Mouse (Mus musculus): ENCODE results near the gene Spta1. TPM values are rescaled to one million over a fixed set of nuclear protein-coding genes. Genes with fewer than 3 reads are reported as not detected.

Spta1 gene
- polyA plus RNA-seq (2016; fragmentation: Nextera tagmentation; extraction: Ambion mirVana): 0.93 and 1.3 TPM in 2 replicates

DNA sequence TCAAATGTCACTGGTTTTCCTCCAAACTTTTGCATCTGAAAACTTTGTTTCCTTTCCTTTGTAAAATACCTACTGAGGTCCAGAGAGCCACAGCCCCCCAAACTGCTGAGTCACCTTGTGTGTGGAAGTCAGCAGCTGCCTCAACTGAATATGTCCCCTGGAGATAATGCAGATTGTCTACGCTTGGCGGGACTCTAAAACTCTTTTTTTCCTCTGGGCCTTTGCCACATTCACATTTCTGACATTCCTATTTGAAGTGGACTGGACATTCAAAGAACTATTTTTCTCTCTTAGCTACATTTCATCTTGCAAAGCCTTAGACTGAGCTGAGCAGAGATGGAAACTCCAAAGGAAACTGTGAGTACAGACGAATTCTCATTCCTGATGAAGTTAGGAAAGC, at the start of gene Spta1:
Gene Spta1 (plus strand): TSS at position 172 of the 400 bp plus-strand sequence.
- no peak within 1 kb of the TSS for H3K4me3 ChIP-seq
- H3K9me3 ChIP-seq: no peaks in the 10 kb centered on the region
- no peaks in the 10 kb centered on the region for H3K36me3 ChIP-seq
- H3K27me3 ChIP-seq: no peaks in the 10 kb centered on the region
- no peak within 1 kb of the TSS for H3K27ac ChIP-seq
- H3K4me1 ChIP-seq: no peaks in the 10 kb centered on the region
- ATAC-seq (ENCODE audit: insufficient number of reproducible peaks, insufficient read depth, low FRiP score, low TSS enrichment): no peak
- H3K9ac ChIP-seq: no peak within 1 kb of the TSS
- H3K4me2 ChIP-seq (replicated peaks): no peak within 1 kb of the TSS
- WGBS: 33% methylated on average over 3 of the region's 3 CpGs

DNA sequence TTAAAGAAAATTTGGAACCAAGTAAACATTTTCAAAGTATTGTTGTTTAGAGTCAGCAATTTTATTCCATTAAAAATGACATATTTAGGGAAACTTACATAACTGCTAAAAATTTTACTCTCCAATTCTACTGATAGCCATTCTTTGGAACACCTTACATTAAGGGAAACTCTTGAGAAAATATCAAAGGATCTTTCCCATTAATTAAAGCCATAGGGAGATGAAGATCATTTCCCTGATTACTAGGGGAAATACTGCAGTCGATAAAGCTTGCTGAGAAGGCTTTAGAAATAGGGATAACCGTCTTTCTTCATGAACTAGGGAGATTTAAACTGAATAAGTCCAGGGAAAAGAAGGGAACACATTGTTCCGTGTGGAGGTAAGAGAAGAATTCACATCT, 41.4 kb upstream of the Spta1 start, which contains the start of gene Olfr424:
Gene Olfr424 (plus strand): TSS at position 301 of the 400 bp plus-strand sequence.
- H3K4me2 ChIP-seq (replicated peaks): no peak within 1 kb of the TSS
- ATAC-seq (ENCODE audit: insufficient number of reproducible peaks, insufficient read depth, low FRiP score, low TSS enrichment): no peak
- no peaks in the 10 kb centered on the region for H3K36me3 ChIP-seq
- H3K27me3 ChIP-seq: no peaks in the 10 kb centered on the region
- no peak within 1 kb of the TSS for H3K4me3 ChIP-seq
- H3K9me3 ChIP-seq: no peaks in the 10 kb centered on the region
- no peak within 1 kb of the TSS for H3K9ac ChIP-seq
- 75% methylated on average over 3 of the region's 3 CpGs for WGBS
- no peak within 1 kb of the TSS for H3K27ac ChIP-seq
- H3K4me1 ChIP-seq: no peaks in the 10 kb centered on the region

DNA sequence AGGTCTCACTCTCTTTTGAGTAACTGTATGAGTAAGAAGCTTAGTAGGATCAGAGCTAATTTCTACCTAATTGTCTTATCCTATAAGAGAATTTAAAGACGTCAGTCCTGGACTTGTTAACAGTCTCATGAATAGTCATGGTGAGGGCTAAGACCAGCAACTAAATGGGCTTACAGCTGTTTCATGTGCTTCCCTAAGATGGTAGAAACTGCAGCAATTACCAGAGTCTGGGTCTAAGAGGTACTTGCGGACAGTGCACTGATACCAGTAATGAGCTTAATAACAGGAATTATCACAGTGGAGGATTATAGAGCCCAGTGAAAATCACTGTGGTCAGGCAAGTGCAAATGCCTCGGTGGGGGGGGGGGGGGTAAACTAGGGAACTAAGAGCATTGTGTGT, 40.6 kb upstream of the Spta1 start:
- Histone ChIP-seq H3K27ac (no peak overlapping the region), H3K36me3 (no peaks in the 10 kb centered on the region), H3K9me3 (no peaks in the 10 kb centered on the region), H3K27me3 (no peaks in the 10 kb centered on the region), H3K4me3 (no peak overlapping the region), H3K9ac (no peak overlapping the region), H3K4me1 (no peaks in the 10 kb centered on the region), H3K4me2 (replicated peaks) (no peak overlapping the region)
- no peak for ATAC-seq (ENCODE audit: insufficient number of reproducible peaks, insufficient read depth, low FRiP score, low TSS enrichment)
- 57% methylated on average over 3 of the region's 3 CpGs for WGBS

DNA sequence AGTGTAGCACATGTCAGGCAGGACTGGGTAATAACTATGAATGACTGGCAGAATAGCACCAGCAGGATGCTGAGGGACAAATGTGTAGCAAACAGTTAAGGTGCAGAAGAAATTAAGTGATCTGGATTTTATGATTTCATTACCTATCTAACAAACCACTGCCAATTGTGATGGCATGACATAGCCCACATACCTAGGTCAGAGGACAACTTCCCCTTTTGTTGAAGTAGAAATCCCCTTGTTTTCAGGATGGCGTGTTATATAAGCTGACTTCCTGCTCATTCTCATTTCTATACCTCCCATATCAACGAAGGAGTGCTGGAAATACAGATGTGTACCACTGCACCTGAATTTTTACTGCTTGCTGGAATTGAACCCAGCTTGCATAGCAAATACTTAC, 31.2 kb upstream of the Spta1 start:
- 76% methylated on average over 2 of the region's 2 CpGs for WGBS
- no peak overlapping the region for H3K9ac ChIP-seq
- H3K4me3 ChIP-seq: no peak overlapping the region
- no peaks in the 10 kb centered on the region for H3K27me3 ChIP-seq
- no peaks in the 10 kb centered on the region for H3K9me3 ChIP-seq
- H3K4me2 ChIP-seq (replicated peaks): no peak overlapping the region
- H3K27ac ChIP-seq: no peak overlapping the region
- no peaks in the 10 kb centered on the region for H3K4me1 ChIP-seq
- no peaks in the 10 kb centered on the region for H3K36me3 ChIP-seq
- ATAC-seq (ENCODE audit: insufficient number of reproducible peaks, insufficient read depth, low FRiP score, low TSS enrichment): no peak

DNA sequence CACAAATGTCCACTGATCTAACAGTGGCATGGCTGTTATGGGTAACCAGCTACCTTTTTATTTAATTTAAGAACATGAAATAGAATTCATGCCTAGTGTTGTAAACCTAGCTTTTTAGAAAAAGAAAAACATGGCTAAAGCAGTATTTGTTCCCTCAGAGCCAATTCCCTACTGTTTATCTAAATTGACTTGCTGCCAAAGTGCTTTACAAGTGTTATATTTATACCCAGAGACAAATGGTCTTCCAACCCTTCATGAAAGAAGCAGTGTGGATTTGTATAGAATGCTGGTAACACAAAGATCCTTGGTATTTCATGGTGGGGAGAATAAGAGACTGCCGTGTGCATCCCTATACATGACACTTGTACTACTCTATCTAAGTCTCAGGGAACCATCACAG, 25.9 kb upstream of the Spta1 start:
- H3K4me2 ChIP-seq (replicated peaks): no peak overlapping the region
- H3K4me3 ChIP-seq: no peak overlapping the region
- H3K36me3 ChIP-seq: no peaks in the 10 kb centered on the region
- H3K9me3 ChIP-seq: no peaks in the 10 kb centered on the region
- no peak overlapping the region for H3K9ac ChIP-seq
- H3K27ac ChIP-seq: no peak overlapping the region
- WGBS: 94% methylated on average over 1 of the region's 1 CpGs
- no peaks in the 10 kb centered on the region for H3K27me3 ChIP-seq
- ATAC-seq (ENCODE audit: insufficient number of reproducible peaks, insufficient read depth, low FRiP score, low TSS enrichment): no peak
- H3K4me1 ChIP-seq: no peaks in the 10 kb centered on the region

DNA sequence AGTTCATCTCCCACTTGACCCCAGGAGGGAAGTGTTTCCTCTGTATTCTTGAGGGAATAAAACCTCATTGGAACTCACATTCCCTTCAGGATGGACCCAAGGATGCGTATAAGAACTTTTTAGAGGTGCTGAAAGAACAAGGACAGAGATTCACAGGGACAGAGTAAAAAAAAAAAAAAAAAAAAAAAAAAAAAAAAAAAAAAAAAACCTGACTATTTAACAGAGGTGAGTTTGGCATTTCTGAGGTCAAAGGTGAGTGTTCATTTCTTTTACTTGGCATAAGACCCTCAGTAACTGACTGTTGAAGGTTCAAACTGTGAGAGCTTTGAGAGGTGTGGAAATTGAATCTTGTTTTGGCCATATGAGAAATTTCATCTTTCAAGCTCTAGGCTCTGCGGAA, 23.3 kb upstream of the Spta1 start:
- Histone ChIP-seq H3K4me2 (replicated peaks) (no peak overlapping the region), H3K36me3 (no peaks in the 10 kb centered on the region), H3K27me3 (no peaks in the 10 kb centered on the region), H3K9me3 (no peaks in the 10 kb centered on the region), H3K4me1 (no peaks in the 10 kb centered on the region), H3K9ac (no peak overlapping the region), H3K4me3 (no peak overlapping the region), H3K27ac (no peak overlapping the region)
- WGBS: 71% methylated on average over 2 of the region's 2 CpGs
- ATAC-seq (ENCODE audit: insufficient number of reproducible peaks, insufficient read depth, low FRiP score, low TSS enrichment): no peak

DNA sequence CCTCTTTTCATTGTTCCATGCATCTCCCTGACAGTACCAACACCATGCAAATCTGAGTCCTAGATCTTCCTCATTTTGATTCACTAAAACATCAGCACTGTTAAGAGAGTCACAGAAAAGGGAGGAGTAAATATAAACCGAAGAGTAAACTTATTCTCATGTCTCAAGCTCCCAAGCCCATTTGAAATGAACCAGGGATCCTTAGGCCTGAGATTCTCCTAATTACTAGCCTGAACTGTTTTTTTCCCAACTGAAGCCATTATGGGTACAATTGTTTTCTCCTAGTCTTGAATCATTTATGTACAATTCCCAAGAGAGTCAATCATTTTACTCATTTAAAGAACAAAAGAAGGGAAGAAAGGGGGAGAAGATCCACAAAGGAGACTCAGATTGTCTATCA, 17.2 kb upstream of the Spta1 start, which contains the start of gene Olfr420:
Gene Olfr420 (plus strand): TSS at position 301 of the 400 bp plus-strand sequence.
- no peak within 1 kb of the TSS for H3K4me3 ChIP-seq
- H3K4me2 ChIP-seq (replicated peaks): no peak within 1 kb of the TSS
- no peak within 1 kb of the TSS for H3K27ac ChIP-seq
- no peaks in the 10 kb centered on the region for H3K27me3 ChIP-seq
- H3K9ac ChIP-seq: no peak within 1 kb of the TSS
- WGBS: 81% methylated on average over 1 of the region's 1 CpGs
- no peaks in the 10 kb centered on the region for H3K9me3 ChIP-seq
- H3K4me1 ChIP-seq: no peaks in the 10 kb centered on the region
- ATAC-seq (ENCODE audit: insufficient number of reproducible peaks, insufficient read depth, low FRiP score, low TSS enrichment): no peak
- H3K36me3 ChIP-seq: no peaks in the 10 kb centered on the region

DNA sequence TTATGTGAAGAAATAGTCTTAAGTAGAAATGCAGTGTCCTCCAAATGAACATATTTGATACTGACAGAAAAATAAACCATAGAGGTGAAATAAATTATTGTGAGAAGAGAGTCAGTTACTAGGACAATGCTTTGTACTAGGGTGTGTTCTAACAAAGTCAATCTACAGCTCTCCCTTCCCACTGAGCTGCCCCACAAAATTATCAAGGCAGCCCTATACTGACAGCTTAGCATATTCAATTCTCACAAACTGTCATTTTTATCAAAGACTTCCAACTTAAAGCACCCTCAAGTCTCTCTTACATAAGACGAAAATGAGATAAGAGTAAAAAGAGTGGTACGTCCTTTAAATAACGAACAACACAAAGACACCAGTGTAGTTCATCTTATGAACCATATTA, 15.0 kb upstream of the Spta1 start:
- H3K9ac ChIP-seq: no peak overlapping the region
- no peak for ATAC-seq (ENCODE audit: insufficient number of reproducible peaks, insufficient read depth, low FRiP score, low TSS enrichment)
- no peaks in the 10 kb centered on the region for H3K4me1 ChIP-seq
- H3K4me3 ChIP-seq: no peak overlapping the region
- no peaks in the 10 kb centered on the region for H3K27me3 ChIP-seq
- no peak overlapping the region for H3K4me2 ChIP-seq (replicated peaks)
- WGBS: 87% methylated on average over 3 of the region's 3 CpGs
- H3K36me3 ChIP-seq: no peaks in the 10 kb centered on the region
- no peaks in the 10 kb centered on the region for H3K9me3 ChIP-seq
- no peak overlapping the region for H3K27ac ChIP-seq

DNA sequence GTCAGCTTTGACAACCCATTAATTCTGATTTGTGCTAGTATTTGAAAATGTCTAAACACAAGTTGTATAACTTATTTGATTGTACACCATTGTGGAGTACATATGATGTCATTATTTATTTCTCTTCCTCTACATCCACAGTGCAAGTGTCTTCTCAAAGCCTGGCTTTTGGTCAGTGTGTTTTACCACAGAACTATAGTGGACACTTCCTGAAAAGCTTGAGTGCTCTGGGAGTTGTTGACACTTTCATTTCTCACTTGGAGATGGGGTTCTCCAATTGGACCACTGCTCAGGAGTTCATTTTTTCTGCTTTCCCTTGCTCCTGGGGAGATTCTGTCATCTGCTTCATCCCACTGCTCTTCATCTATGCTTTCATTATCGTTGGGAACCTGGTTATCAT, 14.1 kb upstream of the Spta1 start:
- no peaks in the 10 kb centered on the region for H3K4me1 ChIP-seq
- H3K4me2 ChIP-seq (replicated peaks): no peak overlapping the region
- H3K9me3 ChIP-seq: no peaks in the 10 kb centered on the region
- H3K27me3 ChIP-seq: no peaks in the 10 kb centered on the region
- no peak overlapping the region for H3K27ac ChIP-seq
- WGBS: 88% methylated on average over 1 of the region's 1 CpGs
- ATAC-seq (ENCODE audit: insufficient number of reproducible peaks, insufficient read depth, low FRiP score, low TSS enrichment): no peak
- no peak overlapping the region for H3K4me3 ChIP-seq
- H3K9ac ChIP-seq: no peak overlapping the region
- no peaks in the 10 kb centered on the region for H3K36me3 ChIP-seq

DNA sequence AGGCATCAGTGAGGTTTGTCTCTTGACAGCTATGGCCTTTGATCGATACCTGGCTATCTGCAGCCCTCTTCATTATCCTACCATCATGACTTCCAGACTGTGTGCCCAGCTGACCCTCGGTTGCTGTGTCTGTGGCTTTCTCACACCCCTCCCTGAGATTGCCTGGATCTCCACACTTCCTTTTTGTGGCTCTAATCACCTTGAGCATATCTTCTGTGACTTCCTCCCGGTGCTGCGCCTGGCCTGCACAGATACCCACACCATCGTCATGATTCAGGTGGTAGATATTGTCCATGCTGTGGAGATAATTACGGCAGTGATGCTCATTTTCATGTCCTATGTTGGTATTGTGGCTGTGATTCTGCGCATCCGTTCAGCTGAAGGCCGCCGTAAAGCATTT, 13.5 kb upstream of the Spta1 start:
- no peaks in the 10 kb centered on the region for H3K9me3 ChIP-seq
- no peak for ATAC-seq (ENCODE audit: insufficient number of reproducible peaks, insufficient read depth, low FRiP score, low TSS enrichment)
- no peak overlapping the region for H3K4me2 ChIP-seq (replicated peaks)
- H3K27me3 ChIP-seq: no peaks in the 10 kb centered on the region
- H3K4me3 ChIP-seq: no peak overlapping the region
- H3K9ac ChIP-seq: no peak overlapping the region
- no peak overlapping the region for H3K27ac ChIP-seq
- no peaks in the 10 kb centered on the region for H3K36me3 ChIP-seq
- no peaks in the 10 kb centered on the region for H3K4me1 ChIP-seq
- 92% methylated on average over 10 of the region's 10 CpGs for WGBS

DNA sequence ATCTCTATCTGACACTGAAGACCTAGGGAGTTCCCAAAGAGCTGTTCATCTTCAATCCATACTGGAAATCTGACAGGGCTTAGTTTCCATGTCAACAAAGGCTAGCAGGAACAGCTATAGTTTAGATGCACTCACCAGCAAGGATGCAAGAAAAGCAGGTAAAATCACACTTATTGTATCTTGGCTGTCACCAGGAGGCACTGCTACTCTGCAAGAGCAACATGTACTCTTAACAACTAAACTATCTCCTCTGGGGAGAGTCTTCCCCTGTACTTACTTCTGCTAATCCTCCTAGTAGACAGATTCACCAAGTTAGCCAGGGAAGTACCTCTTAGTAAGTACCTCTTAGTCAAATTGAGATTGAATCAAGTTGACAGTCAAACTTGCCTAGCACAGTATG, 3.6 kb upstream of the Spta1 start:
- H3K4me2 ChIP-seq (replicated peaks): no peak overlapping the region
- no peaks in the 10 kb centered on the region for H3K4me1 ChIP-seq
- no peak overlapping the region for H3K4me3 ChIP-seq
- H3K27me3 ChIP-seq: no peaks in the 10 kb centered on the region
- H3K9ac ChIP-seq: no peak overlapping the region
- no peak overlapping the region for H3K27ac ChIP-seq
- no peaks in the 10 kb centered on the region for H3K9me3 ChIP-seq
- H3K36me3 ChIP-seq: no peaks in the 10 kb centered on the region
- ATAC-seq (ENCODE audit: insufficient number of reproducible peaks, insufficient read depth, low FRiP score, low TSS enrichment): no peak

DNA sequence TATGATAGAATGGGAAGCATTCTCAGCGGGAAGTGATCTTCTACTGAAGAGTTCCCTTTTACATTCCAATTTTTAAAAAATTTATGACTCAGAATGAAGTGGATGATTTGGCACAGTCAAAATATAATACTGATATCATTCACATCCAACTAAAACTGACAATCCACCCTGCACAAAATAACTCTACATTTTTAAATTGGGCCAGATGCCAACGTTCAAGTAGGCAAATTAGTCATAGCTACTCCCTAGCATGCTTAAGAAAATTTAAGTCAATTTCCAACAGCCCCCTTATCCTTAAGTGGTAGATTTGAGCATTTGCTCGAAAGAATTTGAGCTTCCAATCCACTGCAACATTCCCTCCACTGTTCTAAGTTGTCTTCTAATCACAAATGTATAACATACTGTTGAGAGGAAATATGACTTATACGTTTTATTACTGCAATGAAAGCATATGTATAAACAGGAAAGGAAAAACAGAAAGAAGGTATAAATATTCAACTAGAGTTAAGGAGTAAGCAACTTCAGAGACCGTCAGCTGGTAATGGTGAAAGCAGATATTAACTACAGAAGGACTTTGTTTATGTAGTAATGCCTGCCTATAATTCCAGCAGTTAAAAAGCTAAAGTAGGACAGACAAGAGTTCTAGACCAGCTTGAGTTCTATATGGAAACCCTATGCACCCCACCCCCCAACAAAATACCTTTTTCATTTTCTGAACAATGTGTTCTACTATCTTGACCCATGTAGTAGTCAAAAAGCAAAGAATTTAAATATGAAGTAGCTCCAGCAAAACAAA, 1.7 kb upstream of the Spta1 start:
- no peak for ATAC-seq (ENCODE audit: insufficient number of reproducible peaks, insufficient read depth, low FRiP score, low TSS enrichment)
- Histone ChIP-seq H3K27me3 (no peaks in the 10 kb centered on the region), H3K36me3 (no peaks in the 10 kb centered on the region), H3K9me3 (no peaks in the 10 kb centered on the region), H3K27ac (no peak overlapping the region), H3K4me1 (no peaks in the 10 kb centered on the region), H3K4me2 (replicated peaks) (no peak overlapping the region), H3K9ac (no peak overlapping the region), H3K4me3 (no peak overlapping the region)
- WGBS: 82% methylated on average over 5 of the region's 5 CpGs

All from embryonic facial prominence, embryonic 12.5 days (tissue).